Mouse (Mus musculus): ENCODE measurements at regions not wholly inside any gene's neighbourhood (a gene's known extent, or its start where the extent isn't known, plus 50 kb on each side); places are given as distances from the start of the nearest gene placed in this dataset.

- no peak for TF ChIP-seq POLR2A (IDR thresholded peaks at IDR 0.05; ENCODE audit: borderline replicate concordance, extremely low read depth, insufficient read depth, insufficient read length, poor library complexity, severe bottlenecking)
- no peak for TF ChIP-seq CTCF (IDR thresholded peaks at IDR 0.05; ENCODE audit: borderline replicate concordance, extremely low read depth, insufficient read depth, insufficient read length)
Observed at GRCm38 (mm10) chr12:95054887-95055286, 637.1 kb upstream of the Flrt2 start.
